Mouse (Mus musculus) forebrain, embryonic 14.5 days (tissue): ENCODE measurements around the gene Matn1. TPM values are rescaled to one million over a fixed set of nuclear protein-coding genes. Genes with fewer than 3 reads are reported as not detected.
A peak's percentile ranks its signal among the peaks of the same experiment; 100 is the strongest.

ENCODE experiments used
- ATAC-seq: fragments of 200-750 bp; cut with Nextera tagmentation; 2 replicates; pipeline ENCODE4 v1.8.0; 2017; ENCODE audit warnings: mild to moderate bottlenecking, moderate library complexity
- DNase-seq: peaks from one replicate; pipeline ENCODE4 v3.0.0-alpha.2; 2015; ENCODE audit warnings: low spot score
- H3K27ac ChIP-seq: fragments of 300-500 bp; sonication (generic); 2 replicates; pipeline ENCODE4 v1.5.1; 2014; ENCODE audit warnings: low read depth, mild to moderate bottlenecking, control low read depth, low read length, moderate library complexity
- H3K27me3 ChIP-seq: fragments of 300-500 bp; sonication (generic); replicated peaks from 2 replicates; pipeline ENCODE4 v1.6.1; 2014; ENCODE audit warnings: low read length, control low read depth, mixed read lengths; ENCODE audit not compliant: control insufficient read depth, insufficient read depth
- H3K36me3 ChIP-seq: fragments of 300-500 bp; sonication (generic); 2 replicates; pipeline ENCODE4 v1.6.1; 2014; ENCODE audit warnings: low read length, control low read depth; ENCODE audit not compliant: control insufficient read depth, insufficient read depth
- H3K4me1 ChIP-seq: fragments of 300-500 bp; sonication (generic); 2 replicates; pipeline ENCODE4 v1.6.1; 2014; ENCODE audit warnings: antibody characterized with exemption, low read length, control low read depth; ENCODE audit not compliant: control insufficient read depth, insufficient read depth
- H3K4me2 ChIP-seq: fragments of 300-500 bp; sonication (generic); 2 replicates; pipeline ENCODE4 v1.6.1; 2014; ENCODE audit warnings: mild to moderate bottlenecking, control low read depth, low read length
- H3K4me3 ChIP-seq: fragments of 300-500 bp; sonication (generic); 2 replicates; pipeline ENCODE4 v1.5.1; 2014; ENCODE audit warnings: low read depth, low read length, control low read depth
- H3K9ac ChIP-seq: fragments of 300-500 bp; sonication (generic); 2 replicates; pipeline ENCODE4 v1.6.1; 2014; ENCODE audit warnings: mild to moderate bottlenecking, low read length, control low read depth, moderate library complexity
- H3K9me3 ChIP-seq: fragments of 300-500 bp; sonication (generic); replicated peaks from 2 replicates; pipeline ENCODE4 v1.6.1; 2016; ENCODE audit warnings: low read length, control low read depth, mixed read lengths; ENCODE audit not compliant: control insufficient read depth
- WGBS: fragments of 180-500 bp; shearing (Covaris S2); extraction: QIAGEN DNeasy Blood & Tissue Kit; methylation state at CpG from one replicate; pipeline ENCODE4 v1.1.7; 2014; 5-methylcytosine and 5-hydroxymethylcytosine counted together
- polyA plus RNA-seq: library from polyadenylated mRNA; unstranded; fragments of >200 nt; fragmentation: Nextera tagmentation; extraction: Ambion mirVana; gene quantifications from 2 replicates; pipeline ENCODE4 v1.2.1, GENCODE M21; 2014

Gene Matn1
- polyA plus RNA-seq, 1 experiment from 2014 or later = 0.09 TPM

GRCm38 (mm10) chr4:130906296-130906695 is 37.9 kb upstream of the Matn1 start:
- Histone ChIP-seq H3K9me3 (no peaks in the 10 kb centered on the region), H3K4me2 (no peak overlapping the region), H3K4me3 (no peak overlapping the region), H3K27ac (no peak overlapping the region), H3K36me3 (no peaks in the 10 kb centered on the region), H3K27me3 (no peaks in the 10 kb centered on the region), H3K4me1 (peaks cover 7% of the 10 kb centered on the region; the same call in 1 of the 2 replicates), H3K9ac (peak overlapping the region; percentile 5; the same call in 1 of the 2 replicates)
- ATAC-seq = no peak
- WGBS = 29% methylated on average over 8 of the region's 8 CpGs
- DNase-seq = no peak

- WGBS = 76% methylated on average over 19 of the region's 19 CpGs
- Histone ChIP-seq H3K9ac (no peak overlapping the region), H3K4me3 (no peak overlapping the region), H3K9me3 (no peaks in the 10 kb centered on the region), H3K4me2 (no peak overlapping the region), H3K27me3 (no peaks in the 10 kb centered on the region), H3K36me3 (no peaks in the 10 kb centered on the region), H3K4me1 (peaks cover 7% of the 10 kb centered on the region; the same call in 1 of the 2 replicates), H3K27ac (peak overlapping the region; percentile 9; the same call in 1 of the 2 replicates)
- ATAC-seq = no peak
- no peak for DNase-seq
Observed at GRCm38 (mm10) chr4:130907200-130908069, 36.8 kb upstream of the Matn1 start.

GRCm38 (mm10) chr4:130908133-130908532 is 36.1 kb upstream of the Matn1 start:
- no peak overlapping the region for H3K27ac ChIP-seq
- DNase-seq (no peak), ATAC-seq (no peak)
- no peak overlapping the region for H3K9ac ChIP-seq
- peaks cover 7% of the 10 kb centered on the region; the same call in 1 of the 2 replicates for H3K4me1 ChIP-seq
- no peaks in the 10 kb centered on the region for H3K9me3 ChIP-seq
- H3K27me3 ChIP-seq = no peaks in the 10 kb centered on the region
- H3K4me2 ChIP-seq = no peak overlapping the region
- no peaks in the 10 kb centered on the region for H3K36me3 ChIP-seq
- no peak overlapping the region for H3K4me3 ChIP-seq
- WGBS = 89% methylated on average over 10 of the region's 10 CpGs

GRCm38 (mm10) chr4:130909167-130909874 is 34.9 kb upstream of the Matn1 start:
- no peaks in the 10 kb centered on the region for H3K9me3 ChIP-seq
- no peak overlapping the region for H3K27ac ChIP-seq
- no peak overlapping the region for H3K9ac ChIP-seq
- H3K36me3 ChIP-seq = no peaks in the 10 kb centered on the region
- no peak for DNase-seq
- WGBS = 64% methylated on average over 17 of the region's 17 CpGs
- no peaks in the 10 kb centered on the region for H3K27me3 ChIP-seq
- H3K4me2 ChIP-seq = no peak overlapping the region
- no peak for ATAC-seq
- no peak overlapping the region for H3K4me3 ChIP-seq
- H3K4me1 ChIP-seq = peaks cover 6% of the 10 kb centered on the region; the same call in 1 of the 2 replicates

- no peaks in the 10 kb centered on the region for H3K27me3 ChIP-seq
- no peak overlapping the region for H3K4me2 ChIP-seq
- WGBS = 48% methylated on average over 7 of the region's 7 CpGs
- H3K9ac ChIP-seq = no peak overlapping the region
- DNase-seq (no peak), ATAC-seq (no peak)
- no peaks in the 10 kb centered on the region for H3K36me3 ChIP-seq
- H3K4me1 ChIP-seq = peaks cover 5% of the 10 kb centered on the region; the same call in 1 of the 2 replicates
- no peak overlapping the region for H3K27ac ChIP-seq
- no peaks in the 10 kb centered on the region for H3K9me3 ChIP-seq
- no peak overlapping the region for H3K4me3 ChIP-seq
Observed at GRCm38 (mm10) chr4:130910666-130911065, 33.5 kb upstream of the Matn1 start.

GRCm38 (mm10) chr4:130912626-130913025 is 31.6 kb upstream of the Matn1 start:
- H3K9ac ChIP-seq = no peak overlapping the region
- no peaks in the 10 kb centered on the region for H3K27me3 ChIP-seq
- no peak overlapping the region for H3K4me3 ChIP-seq
- H3K4me2 ChIP-seq = no peak overlapping the region
- H3K9me3 ChIP-seq = no peaks in the 10 kb centered on the region
- 86% methylated on average over 3 of the region's 3 CpGs for WGBS
- H3K27ac ChIP-seq = no peak overlapping the region
- no peak for DNase-seq
- no peaks in the 10 kb centered on the region for H3K4me1 ChIP-seq
- no peak for ATAC-seq
- no peaks in the 10 kb centered on the region for H3K36me3 ChIP-seq

- Histone ChIP-seq H3K4me3 (no peak within 1 kb of the TSS), H3K4me1 (no peaks in the 10 kb centered on the region), H3K9ac (no peak within 1 kb of the TSS), H3K36me3 (no peaks in the 10 kb centered on the region), H3K4me2 (no peak within 1 kb of the TSS), H3K9me3 (no peaks in the 10 kb centered on the region), H3K27me3 (no peaks in the 10 kb centered on the region), H3K27ac (no peak within 1 kb of the TSS)
- WGBS = 64% methylated on average over 11 of the region's 11 CpGs
- DNase-seq = no peak
- ATAC-seq = no peak
Observed at GRCm38 (mm10) chr4:130913077-130913476, 31.1 kb upstream of the Matn1 start, which contains the start of gene Laptm5. Laptm5 (plus strand) TSS chr4:130913125.

- Histone ChIP-seq H3K4me3 (no peak overlapping the region), H3K9ac (no peak overlapping the region), H3K4me2 (no peak overlapping the region), H3K27me3 (no peaks in the 10 kb centered on the region), H3K4me1 (no peaks in the 10 kb centered on the region), H3K36me3 (no peaks in the 10 kb centered on the region), H3K9me3 (no peaks in the 10 kb centered on the region), H3K27ac (no peak overlapping the region)
- ATAC-seq (no peak), DNase-seq (no peak)
- 75% methylated on average over 3 of the region's 3 CpGs for WGBS
Observed at GRCm38 (mm10) chr4:130913511-130913910, 30.7 kb upstream of the Matn1 start.

GRCm38 (mm10) chr4:130914011-130914410 is 30.2 kb upstream of the Matn1 start:
- WGBS = 92% methylated on average over 4 of the region's 4 CpGs
- H3K9me3 ChIP-seq = no peaks in the 10 kb centered on the region

More at GRCm38 (mm10) chr4:130914011-130914410, 30.2 kb upstream of the Matn1 start:
- H3K27ac ChIP-seq = no peak overlapping the region
- DNase-seq = no peak
- no peaks in the 10 kb centered on the region for H3K36me3 ChIP-seq
- H3K4me2 ChIP-seq = no peak overlapping the region
- H3K4me3 ChIP-seq = no peak overlapping the region
- H3K27me3 ChIP-seq = no peaks in the 10 kb centered on the region
- ATAC-seq = no peak
- no peaks in the 10 kb centered on the region for H3K4me1 ChIP-seq
- no peak overlapping the region for H3K9ac ChIP-seq
